Mouse (Mus musculus): Measurements from ENCODE around the gene Rmnd5b.

- TF ChIP-seq USF1 (IDR thresholded peaks at IDR 0.05; ENCODE audit: low read depth), result no peak
- no peak for TF ChIP-seq CTCF (IDR thresholded peaks at IDR 0.05; ENCODE audit: control insufficient read depth, insufficient read depth, insufficient read length)
- no peak for TF ChIP-seq CEBPB (IDR thresholded peaks at IDR 0.05; ENCODE audit: low read depth)
- TF ChIP-seq MYOG (IDR thresholded peaks at IDR 0.05; ENCODE audit: control insufficient read depth, extremely low read depth, insufficient read length), result no peak
Observed at GRCm38 (mm10) chr11:51615129-51615528, 20.6 kb downstream of the Rmnd5b start.

Measured in C2C12 (cell line).